In genomic region chr4:96525772-96526171, GRCm38 (mm10) we compare ENCODE assay signal across 14 mouse cellular contexts. TPM values are rescaled to one million over a fixed set of nuclear protein-coding genes. Genes with fewer than 3 reads are reported as not detected.
DNase-seq lines count a peak whose midpoint lies in the region; ATAC-seq lines count a peak whose summit lies in the region.
"Had no signal": no experiment of that assay in that cellular context is flagged by ENCODE, and none has a peak within 500 bp of the region (broad histone marks: within the 10 kb centered on the region; RNA-seq: fewer than 3 reads in every experiment).

No protein-coding gene starts in this region.

- intact Hi-C loops in left cerebral cortex, postnatal 4 days (cut with DNase I), result loop anchor here (10.0 kb wide), 1 partner anchor 251 kb away; no protein-coding TSS in a partner anchor
- intact Hi-C loops in left cerebral cortex, postnatal 10 days (cut with DNase I), result loop anchor here (10.0 kb wide), 2 partner anchors 159 to 251 kb away; no protein-coding TSS in a partner anchor

- DNase-seq in cerebellum, adult 9-10 months, result peak; percentile 4
- no peak for DNase-seq in cerebellum, postnatal 36 days
- DNase-seq in left cerebral cortex, postnatal 4 days, result peak; percentile 7
- DNase-seq in left cerebral cortex, postnatal 10 days (ENCODE audit: extremely low spot score in 1 of 2, low spot score in 2 of 2), result no peak
- DNase-seq in embryo, embryonic 10.5 days (ENCODE audit: low spot score), result peak; percentile 6
- no peak for DNase-seq in urinary bladder, postnatal 4 days (ENCODE audit: low spot score in 2 of 2)
- no peak for DNase-seq in urinary bladder, adult 2 months (ENCODE audit: low spot score)
- DNase-seq: gastrocnemius, postnatal 14 days had no signal

- ATAC-seq in megakaryocyte progenitor cell, adult 5-6 weeks (replicated peaks; ENCODE audit: poor library complexity), result peak; percentile 55
- ATAC-seq: CD4-positive, CD25-positive, alpha-beta regulatory T cell, adult 4 months had no signal

RNA-seq across cellular contexts. Expression of gene Cyp2j8, which starts 18.6 kb away (rescaled TPM):
- not detected for total RNA-seq in left cerebral cortex, postnatal 4 days (2021)
- not detected for total RNA-seq in left cerebral cortex, postnatal 10 days (2021)
- total RNA-seq in megakaryocyte progenitor cell, adult 5-6 weeks (2015), result not detected in 2 replicates
- not detected in 2 replicates for total RNA-seq in megakaryocyte progenitor cell, adult 5-6 weeks (2017)
- 0.04 and 0.06 TPM in 2 replicates for polyA plus RNA-seq in urinary bladder, adult 2 months (2012; rRNA removed)
- total RNA-seq: gastrocnemius, postnatal 14 days had no signal
- polyA plus RNA-seq: CD4-positive, CD25-positive, alpha-beta regulatory T cell, adult 4 months; embryonic facial prominence, embryonic 14.5 days; hindbrain, embryonic 12.5 days; limb, embryonic 11.5 days; macrophage had no signal

RNA-seq across cellular contexts. Expression of gene Cyp2j6, which starts 27.7 kb away (rescaled TPM):
- 1 to 10 TPM; 6.2 to 6.6 TPM for total RNA-seq in left cerebral cortex, postnatal 4 days (2021)
- total RNA-seq in left cerebral cortex, postnatal 10 days (2021), result 10 to 100 TPM; 10.9 to 11.6 TPM
- 2.4 and 3.1 TPM in 2 replicates for total RNA-seq in megakaryocyte progenitor cell, adult 5-6 weeks (2015)
- 2.5 and 2.8 TPM in 2 replicates for total RNA-seq in megakaryocyte progenitor cell, adult 5-6 weeks (2017)
- polyA plus RNA-seq in urinary bladder, adult 2 months (2012; rRNA removed), result 9.7 and 11.3 TPM in 2 replicates
- polyA plus RNA-seq: CD4-positive, CD25-positive, alpha-beta regulatory T cell, adult 4 months had no signal

Comparison
In these comparisons a context has a peak if more than half of its experiments do, and no peak if none do; other contexts are left out.
1. DNase-seq: peak in cerebellum, adult 9-10 months (single experiment), left cerebral cortex, postnatal 4 days (single experiment) and embryo, embryonic 10.5 days (single experiment); none in cerebellum, postnatal 36 days (0 of 2), left cerebral cortex, postnatal 10 days (0 of 2), urinary bladder, postnatal 4 days (0 of 2) and urinary bladder, adult 2 months (single experiment).